ENCODE assay signal across 8 mouse cellular contexts in genomic region chr5:114174639-114175038, GRCm38 (mm10). TPM values are rescaled to one million over a fixed set of nuclear protein-coding genes. Genes with fewer than 3 reads are reported as not detected.
DNase-seq lines count a peak whose midpoint lies in the region; ATAC-seq and TF ChIP-seq lines count a peak whose summit lies in the region.

No protein-coding gene starts in this region.

- TF ChIP-seq POLR2A in ES-Bruce4 (IDR thresholded peaks at IDR 0.05; ENCODE audit: insufficient read depth, low read length), result no peak

- no peak overlapping the region for H3K9ac ChIP-seq in ES-Bruce4 (ENCODE audit: low read depth, poor library complexity, severe bottlenecking)
- no peak overlapping the region for H3K9ac ChIP-seq in embryonic facial prominence, embryonic 12.5 days
- no peak overlapping the region for H3K9ac ChIP-seq in hindbrain, postnatal 0 days (replicated peaks; ENCODE audit: low read length)
- no peak overlapping the region for H3K9ac ChIP-seq in liver, embryonic 15.5 days
- H3K9ac ChIP-seq in stomach, embryonic 15.5 days, result no peak overlapping the region

- no peak for ATAC-seq in cerebellum, adult (ENCODE audit: insufficient number of reproducible peaks, low FRiP score, low TSS enrichment)
- ATAC-seq in embryonic facial prominence, embryonic 12.5 days (ENCODE audit: insufficient number of reproducible peaks, insufficient read depth, low FRiP score, low TSS enrichment), result no peak
- peak; percentile 48; the same call in 1 of the 2 replicates for ATAC-seq in hindbrain, postnatal 0 days
- no peak for ATAC-seq in liver, embryonic 15.5 days (ENCODE audit: insufficient read depth)
- ATAC-seq in stomach, embryonic 15.5 days (ENCODE audit: insufficient read depth, low FRiP score, low read depth), result no peak

- TF ChIP-seq CTCF in ES-Bruce4 (IDR thresholded peaks at IDR 0.05; ENCODE audit: low read depth, low read length), result peak; percentile 82
- TF ChIP-seq CTCF in hindbrain, postnatal 0 days (IDR thresholded peaks at IDR 0.05; ENCODE audit: low read depth), result peak; percentile 57

- peak; percentile 39; the same call in 1 of the 2 replicates for TF ChIP-seq EP300 in ES-Bruce4 (IDR thresholded peaks at IDR 0.05; ENCODE audit: insufficient read depth, low read depth, low read length)

- 15% methylated on average over 16 of the region's 16 CpGs for WGBS in embryonic facial prominence, embryonic 12.5 days
- WGBS in hindbrain, postnatal 0 days, result 15% methylated on average over 16 of the region's 16 CpGs
- 10% methylated on average over 16 of the region's 16 CpGs for WGBS in liver, embryonic 15.5 days (ENCODE audit: insufficient replicate concordance)
- WGBS in stomach, embryonic 15.5 days, result 12% methylated on average over 16 of the region's 16 CpGs

- peak overlapping the region; percentile 24 for H3K4me2 ChIP-seq in embryonic facial prominence, embryonic 12.5 days (replicated peaks)
- peak overlapping the region; percentile 16 for H3K4me2 ChIP-seq in hindbrain, postnatal 0 days (ENCODE audit: low read depth, low read length)
- peak overlapping the region; percentile 79 for H3K4me2 ChIP-seq in liver, embryonic 15.5 days
- H3K4me2 ChIP-seq in stomach, embryonic 15.5 days, result peak overlapping the region; percentile 92

- peak overlapping the region; percentile 62 for H3K4me3 ChIP-seq in ES-Bruce4 (ENCODE audit: low read depth, low read length)
- H3K4me3 ChIP-seq in embryonic facial prominence, embryonic 12.5 days, result no peak overlapping the region
- H3K4me3 ChIP-seq in hindbrain, postnatal 0 days (ENCODE audit: low read length), result no peak overlapping the region
- H3K4me3 ChIP-seq in liver, embryonic 15.5 days (replicated peaks), result no peak overlapping the region
- H3K4me3 ChIP-seq in stomach, embryonic 15.5 days (replicated peaks), result no peak overlapping the region; the same call in 1 of the 2 replicates

- H3K36me3 ChIP-seq in ES-Bruce4 (ENCODE audit: control insufficient read depth, insufficient read depth, low read length, poor library complexity, severe bottlenecking), result no peaks in the 10 kb centered on the region
- H3K36me3 ChIP-seq in embryonic facial prominence, embryonic 12.5 days, result no peaks in the 10 kb centered on the region
- no peaks in the 10 kb centered on the region for H3K36me3 ChIP-seq in hindbrain, postnatal 0 days (ENCODE audit: insufficient read depth, low read length)
- H3K36me3 ChIP-seq in liver, embryonic 15.5 days (replicated peaks), result no peaks in the 10 kb centered on the region
- H3K36me3 ChIP-seq in stomach, embryonic 15.5 days, result no peaks in the 10 kb centered on the region

- 0 out of 2 replicates have a peak overlapping the region, but pooled peaks have one; percentile 67 for H3K27ac ChIP-seq in ES-Bruce4 (ENCODE audit: insufficient read depth, low read length)
- H3K27ac ChIP-seq in embryonic facial prominence, embryonic 12.5 days, result no peak overlapping the region
- H3K27ac ChIP-seq in hindbrain, postnatal 0 days, result no peak overlapping the region
- H3K27ac ChIP-seq in liver, embryonic 15.5 days (replicated peaks), result no peak overlapping the region
- no peak overlapping the region for H3K27ac ChIP-seq in stomach, embryonic 15.5 days

- no peaks in the 10 kb centered on the region for H3K9me3 ChIP-seq in ES-Bruce4 (replicated peaks; ENCODE audit: control insufficient read depth, insufficient read depth, low read length, poor library complexity, severe bottlenecking)
- H3K9me3 ChIP-seq in embryonic facial prominence, embryonic 12.5 days, result no peaks in the 10 kb centered on the region
- H3K9me3 ChIP-seq in hindbrain, postnatal 0 days (ENCODE audit: low read length), result no peaks in the 10 kb centered on the region
- H3K9me3 ChIP-seq in liver, embryonic 15.5 days (replicated peaks), result no peaks in the 10 kb centered on the region
- no peaks in the 10 kb centered on the region for H3K9me3 ChIP-seq in stomach, embryonic 15.5 days

- H3K4me1 ChIP-seq in ES-Bruce4 (ENCODE audit: control insufficient read depth, insufficient read depth, low read length), result peaks cover 8% of the 10 kb centered on the region
- peaks cover 13% of the 10 kb centered on the region; the same call in 1 of the 2 replicates for H3K4me1 ChIP-seq in embryonic facial prominence, embryonic 12.5 days
- peaks cover 5% of the 10 kb centered on the region; the same call in 1 of the 2 replicates for H3K4me1 ChIP-seq in hindbrain, postnatal 0 days (ENCODE audit: insufficient read depth, low read length)
- peaks cover 28% of the 10 kb centered on the region for H3K4me1 ChIP-seq in liver, embryonic 15.5 days (replicated peaks)
- H3K4me1 ChIP-seq in stomach, embryonic 15.5 days, result peaks cover 9% of the 10 kb centered on the region; the same call in 1 of the 2 replicates

- no peaks in the 10 kb centered on the region for H3K27me3 ChIP-seq in ES-Bruce4 (ENCODE audit: control insufficient read depth, insufficient read depth, low read length, poor library complexity, severe bottlenecking)
- H3K27me3 ChIP-seq in embryonic facial prominence, embryonic 12.5 days, result peaks cover 4% of the 10 kb centered on the region; the same call in 1 of the 2 replicates
- H3K27me3 ChIP-seq in hindbrain, postnatal 0 days (ENCODE audit: insufficient read depth, low read length), result 0 out of 2 replicates have a peak, but pooled peaks cover 4% of the 10 kb centered on the region
- no peaks in the 10 kb centered on the region for H3K27me3 ChIP-seq in liver, embryonic 15.5 days
- no peaks in the 10 kb centered on the region for H3K27me3 ChIP-seq in stomach, embryonic 15.5 days (replicated peaks)

- DNase-seq in cerebellum, postnatal 14 days, result peak; percentile 33 to 74
- DNase-seq in hindbrain, postnatal 0 days (ENCODE audit: low spot score), result peak; percentile 68
- DNase-seq in spleen, postnatal 14 days (ENCODE audit: low spot score in 2 of 2), result no peak

RNA-seq across cellular contexts. Expression of gene Acacb, which starts 28.3 kb away (rescaled TPM):
- polyA plus RNA-seq in ES-Bruce4 (2011; ENCODE audit: insufficient read depth, insufficient read length, low read depth, missing spikeins), result 8.0 and 9.3 TPM in 2 replicates
- polyA plus RNA-seq in embryonic facial prominence, embryonic 12.5 days (2016; fragmentation: Nextera tagmentation; extraction: Ambion mirVana), result 3.4 and 6.3 TPM in 2 replicates
- 3.4 and 7.0 TPM in 2 replicates for total RNA-seq in hindbrain, postnatal 0 days (2014; rRNA removed)
- polyA plus RNA-seq in hindbrain, postnatal 0 days (2015; fragmentation: Nextera tagmentation; extraction: Ambion mirVana), result 5.1 and 6.1 TPM in 2 replicates
- polyA plus RNA-seq in liver, embryonic 15.5 days (2015; fragmentation: Nextera tagmentation; extraction: Ambion mirVana), result 0.43 and 0.45 TPM in 2 replicates
- 2.1 and 2.2 TPM in 2 replicates for polyA plus RNA-seq in stomach, embryonic 15.5 days (2015; fragmentation: Nextera tagmentation; extraction: Ambion mirVana)

RNA-seq across cellular contexts. Expression of gene Ung, which starts 44.5 kb away (rescaled TPM):
- 85.6 and 89.8 TPM in 2 replicates for polyA plus RNA-seq in ES-Bruce4 (2011; ENCODE audit: insufficient read depth, insufficient read length, low read depth, missing spikeins)
- polyA plus RNA-seq in embryonic facial prominence, embryonic 12.5 days (2016; fragmentation: Nextera tagmentation; extraction: Ambion mirVana), result 54.2 and 54.5 TPM in 2 replicates
- total RNA-seq in hindbrain, postnatal 0 days (2014; rRNA removed), result 13.8 and 15.5 TPM in 2 replicates
- 13.8 and 14.0 TPM in 2 replicates for polyA plus RNA-seq in hindbrain, postnatal 0 days (2015; fragmentation: Nextera tagmentation; extraction: Ambion mirVana)
- polyA plus RNA-seq in liver, embryonic 15.5 days (2015; fragmentation: Nextera tagmentation; extraction: Ambion mirVana), result 18.2 and 19.0 TPM in 2 replicates
- polyA plus RNA-seq in stomach, embryonic 15.5 days (2015; fragmentation: Nextera tagmentation; extraction: Ambion mirVana), result 42.9 and 46.7 TPM in 2 replicates

RNA-seq across cellular contexts. Expression of gene Alkbh2, which starts 46.6 kb away (rescaled TPM):
- polyA plus RNA-seq in ES-Bruce4 (2011; ENCODE audit: insufficient read depth, insufficient read length, low read depth, missing spikeins), result 17.9 and 20.1 TPM in 2 replicates
- 14.6 and 14.7 TPM in 2 replicates for polyA plus RNA-seq in embryonic facial prominence, embryonic 12.5 days (2016; fragmentation: Nextera tagmentation; extraction: Ambion mirVana)
- total RNA-seq in hindbrain, postnatal 0 days (2014; rRNA removed), result 3.1 and 9.5 TPM in 2 replicates
- 7.6 and 8.0 TPM in 2 replicates for polyA plus RNA-seq in hindbrain, postnatal 0 days (2015; fragmentation: Nextera tagmentation; extraction: Ambion mirVana)
- polyA plus RNA-seq in liver, embryonic 15.5 days (2015; fragmentation: Nextera tagmentation; extraction: Ambion mirVana), result 3.1 and 4.1 TPM in 2 replicates
- polyA plus RNA-seq in stomach, embryonic 15.5 days (2015; fragmentation: Nextera tagmentation; extraction: Ambion mirVana), result 9.3 and 13.3 TPM in 2 replicates

Comparison
In these comparisons a context has a peak if more than half of its experiments do, and no peak if none do; other contexts are left out.
1. DNase-seq: peak in cerebellum, postnatal 14 days (2 of 2) and hindbrain, postnatal 0 days (single experiment); none in spleen, postnatal 14 days (0 of 2).
2. H3K4me2 ChIP-seq: peak in every context shown above with its lines; median percentile 92 in stomach, embryonic 15.5 days; 79 in liver, embryonic 15.5 days; 24 in embryonic facial prominence, embryonic 12.5 days; 16 in hindbrain, postnatal 0 days.